Comparison of ENCODE assay signal across 8 mouse cellular contexts in genomic region chrX:11591391-11592187, GRCm38 (mm10).
A peak's percentile ranks its signal among the peaks of the same experiment; 100 is the strongest.
DNase-seq lines count a peak whose midpoint lies in the region; ATAC-seq lines count a peak whose summit lies in the region.

No protein-coding gene starts in this region.

- peak; percentile 17 to 47 for DNase-seq in kidney, postnatal 4 days
- no peak for DNase-seq in kidney, adult 9 months
- DNase-seq in embryo, embryonic 10.5 days (ENCODE audit: low spot score): peak; percentile 69
- peak; percentile 9 for DNase-seq in lung, postnatal 36 days
- no peak for DNase-seq in ovary, postnatal 10 days (ENCODE audit: low spot score)
- DNase-seq in thymus, adult 18-20 months: no peak

- H3K9me3 ChIP-seq in forebrain, embryonic 12.5 days: no peaks in the 10 kb centered on the region
- no peaks in the 10 kb centered on the region for H3K9me3 ChIP-seq in forebrain, embryonic 16.5 days (ENCODE audit: control insufficient read depth, low read length)

- peak overlapping the region; percentile 1; the same call in 1 of the 2 replicates for H3K4me2 ChIP-seq in forebrain, embryonic 12.5 days
- H3K4me2 ChIP-seq in forebrain, embryonic 16.5 days (ENCODE audit: low read length): no peak overlapping the region

- H3K27me3 ChIP-seq in forebrain, embryonic 12.5 days: peaks cover 35% of the 10 kb centered on the region
- no peaks in the 10 kb centered on the region for H3K27me3 ChIP-seq in forebrain, embryonic 16.5 days (replicated peaks; ENCODE audit: control insufficient read depth, insufficient read depth, low read length)

- no peak for ATAC-seq in forebrain, embryonic 12.5 days (ENCODE audit: low FRiP score)
- ATAC-seq in forebrain, embryonic 16.5 days: no peak

- 34% methylated on average over 10 of the region's 10 CpGs for WGBS in forebrain, embryonic 12.5 days
- 37% methylated on average over 10 of the region's 10 CpGs for WGBS in forebrain, embryonic 16.5 days

- H3K36me3 ChIP-seq in forebrain, embryonic 12.5 days (replicated peaks): no peaks in the 10 kb centered on the region
- H3K36me3 ChIP-seq in forebrain, embryonic 16.5 days (ENCODE audit: control insufficient read depth, insufficient read depth): no peaks in the 10 kb centered on the region

- H3K4me1 ChIP-seq in forebrain, embryonic 12.5 days: peaks cover 15% of the 10 kb centered on the region
- peaks cover 5% of the 10 kb centered on the region; the same call in 1 of the 2 replicates for H3K4me1 ChIP-seq in forebrain, embryonic 16.5 days (replicated peaks; ENCODE audit: control insufficient read depth, insufficient read depth, low read length)

- H3K9ac ChIP-seq in forebrain, embryonic 12.5 days: no peak overlapping the region
- H3K9ac ChIP-seq in forebrain, embryonic 16.5 days (replicated peaks; ENCODE audit: low read depth, low read length): no peak overlapping the region

- H3K27ac ChIP-seq in forebrain, embryonic 12.5 days: no peak overlapping the region
- no peak overlapping the region for H3K27ac ChIP-seq in forebrain, embryonic 16.5 days (ENCODE audit: low read length)

- no peak overlapping the region for H3K4me3 ChIP-seq in forebrain, embryonic 12.5 days (replicated peaks)
- H3K4me3 ChIP-seq in forebrain, embryonic 16.5 days (replicated peaks; ENCODE audit: low read length): no peak overlapping the region

Comparison
In these comparisons a context has a peak if more than half of its experiments do, and no peak if none do; other contexts are left out.
1. DNase-seq: peak in kidney, postnatal 4 days (2 of 2), embryo, embryonic 10.5 days (single experiment) and lung, postnatal 36 days (single experiment); none in kidney, adult 9 months (single experiment), ovary, postnatal 10 days (single experiment) and thymus, adult 18-20 months (0 of 2).